Mouse (Mus musculus): ENCODE results near the gene Plcb2. TPM values are rescaled to one million over a fixed set of nuclear protein-coding genes. Genes with fewer than 3 reads are reported as not detected.
A peak's percentile ranks its signal among the peaks of the same experiment; 100 is the strongest.

Gene Plcb2
- 0.49 TPM in 1 of 2 replicates, not detected in the other for polyA plus RNA-seq (2011; ENCODE audit: insufficient read length, low read depth, missing spikeins)

DNA sequence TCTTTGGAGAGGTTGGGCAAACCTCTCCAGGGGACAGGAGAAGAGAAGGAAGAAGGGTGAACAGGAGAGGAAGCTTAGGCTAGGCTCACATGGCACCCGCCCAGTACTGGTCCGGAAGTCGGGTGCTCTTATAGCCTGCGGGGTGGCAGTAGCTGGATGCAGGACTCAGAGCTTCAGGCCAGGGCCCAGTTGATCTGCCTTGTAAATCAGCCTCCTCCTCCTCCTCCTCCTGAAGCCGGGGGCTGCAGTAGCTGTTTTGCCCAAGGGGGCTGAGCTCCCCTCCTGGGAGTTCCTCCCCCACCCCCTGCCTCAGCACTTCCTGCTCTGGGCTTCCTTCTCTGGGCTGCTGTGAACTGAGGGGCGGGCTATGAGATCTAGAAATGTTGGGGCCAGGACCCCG is at the start of gene Plcb2:
TSS of gene Plcb2 (minus strand) at position 102 of the 400 bp plus-strand sequence.
- Histone ChIP-seq H3K27ac (ENCODE audit: insufficient read depth, low read length) (no peak within 1 kb of the TSS), H3K4me1 (ENCODE audit: control insufficient read depth, insufficient read depth, low read length) (no peaks in the 10 kb centered on the region), H3K4me3 (ENCODE audit: insufficient read depth, low read length) (no peak within 1 kb of the TSS)
- TF ChIP-seq CTCF (IDR thresholded peaks at IDR 0.05; ENCODE audit: borderline replicate concordance, insufficient read depth, low read length) (no peak), POLR2A (IDR thresholded peaks at IDR 0.05; ENCODE audit: low read depth, low read length) (no peak)

DNA sequence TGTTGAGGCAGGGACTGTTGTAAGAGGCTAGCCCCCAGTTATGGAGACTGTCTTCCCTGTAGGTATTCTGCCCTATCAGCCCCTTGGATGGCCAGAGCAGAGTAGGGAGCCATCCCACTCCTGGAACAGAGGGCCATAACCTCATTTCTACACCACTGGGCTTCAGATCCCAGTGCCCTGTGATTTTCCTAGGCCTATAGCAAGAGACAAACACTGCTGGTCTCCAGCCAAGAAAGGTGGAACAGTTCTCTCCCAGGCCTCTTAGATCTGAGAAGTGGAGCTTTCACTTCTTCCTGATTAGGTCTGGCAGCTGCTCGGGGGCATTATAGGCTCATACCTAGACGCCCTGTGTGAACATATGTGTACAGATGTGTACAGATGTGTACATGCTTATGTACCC is 48.1 kb upstream of the Plcb2 start:
- no peak for TF ChIP-seq POLR2A (IDR thresholded peaks at IDR 0.05; ENCODE audit: low read depth, low read length)
- Histone ChIP-seq H3K27ac (ENCODE audit: insufficient read depth, low read length) (no peak overlapping the region), H3K4me1 (ENCODE audit: control insufficient read depth, insufficient read depth, low read length) (no peaks in the 10 kb centered on the region), H3K4me3 (ENCODE audit: insufficient read depth, low read length) (no peak overlapping the region)

DNA sequence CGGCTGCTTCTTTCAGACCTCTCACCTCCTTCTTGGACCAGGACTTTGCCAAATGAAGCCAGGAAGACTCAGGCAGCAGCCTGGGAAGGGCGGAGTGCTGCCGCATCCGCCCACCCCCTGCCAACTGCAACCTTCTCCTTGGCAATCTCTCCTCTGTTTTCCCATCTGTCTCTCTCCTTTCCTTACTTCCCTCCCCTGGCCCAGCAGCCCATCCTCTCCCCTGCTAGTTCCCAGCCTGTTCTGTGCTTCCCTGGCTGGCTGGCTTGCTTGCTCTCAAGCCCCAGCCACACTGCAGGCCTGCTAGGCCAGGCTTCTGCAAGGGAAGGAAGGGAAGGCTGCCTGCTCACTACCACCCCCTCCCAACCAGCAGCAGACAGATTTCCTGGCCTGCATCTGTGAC is 47.6 kb upstream of the Plcb2 start:
- TF ChIP-seq POLR2A (IDR thresholded peaks at IDR 0.05; ENCODE audit: low read depth, low read length) (no peak), CTCF (IDR thresholded peaks at IDR 0.05; ENCODE audit: borderline replicate concordance, insufficient read depth, low read length) (no peak)
- Histone ChIP-seq H3K27ac (ENCODE audit: insufficient read depth, low read length) (no peak overlapping the region), H3K4me1 (ENCODE audit: control insufficient read depth, insufficient read depth, low read length) (no peaks in the 10 kb centered on the region)

DNA sequence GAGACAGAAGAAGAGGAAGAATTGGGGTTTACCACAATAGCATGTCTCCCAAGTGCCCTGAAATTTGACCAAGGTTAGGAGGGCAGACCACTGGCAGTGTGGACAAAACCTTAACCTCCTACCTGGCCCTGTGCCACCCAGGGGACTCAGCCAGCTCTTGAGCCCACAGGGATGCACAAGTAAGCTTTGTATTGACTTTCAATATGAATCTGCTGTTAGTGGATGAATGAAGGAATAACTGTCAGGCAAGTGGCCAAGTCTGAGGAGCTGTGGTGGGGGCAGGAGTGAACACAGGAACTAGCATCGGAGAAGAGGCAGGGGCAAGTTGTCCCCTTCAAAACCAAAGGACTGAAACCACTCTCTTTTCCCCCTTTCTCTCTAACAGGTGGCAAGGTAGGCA is 47.2 kb upstream of the Plcb2 start:
- TF ChIP-seq POLR2A (IDR thresholded peaks at IDR 0.05; ENCODE audit: low read depth, low read length) (no peak), CTCF (IDR thresholded peaks at IDR 0.05; ENCODE audit: borderline replicate concordance, insufficient read depth, low read length) (no peak)
- H3K27ac ChIP-seq (ENCODE audit: insufficient read depth, low read length), result no peak overlapping the region
- no peaks in the 10 kb centered on the region for H3K4me1 ChIP-seq (ENCODE audit: control insufficient read depth, insufficient read depth, low read length)
- H3K4me3 ChIP-seq (ENCODE audit: insufficient read depth, low read length), result no peak overlapping the region

More for the DNA sequence above, 47.6 kb upstream of the Plcb2 start:
- no peak overlapping the region for H3K4me3 ChIP-seq (ENCODE audit: insufficient read depth, low read length)

DNA sequence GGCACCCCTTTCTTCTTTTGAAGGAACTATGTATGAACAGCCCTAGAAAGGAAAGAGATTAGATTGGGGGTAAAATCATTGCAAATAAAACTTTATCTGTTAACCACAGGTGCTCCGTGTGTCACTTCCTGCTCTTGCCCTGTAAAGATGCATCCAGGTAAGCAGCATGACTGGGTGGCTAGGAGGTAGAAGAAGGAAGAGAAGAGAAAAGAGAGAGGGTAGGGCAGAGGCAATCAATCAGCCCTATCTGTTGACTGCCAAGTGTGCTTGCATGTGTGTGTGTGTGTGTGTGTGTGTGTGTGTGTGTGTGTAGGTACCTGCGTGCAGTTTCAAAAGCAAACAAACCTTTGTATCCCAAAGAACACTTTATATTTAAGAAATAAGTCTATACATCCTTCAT is 46.3 kb upstream of the Plcb2 start:
- H3K4me3 ChIP-seq (ENCODE audit: insufficient read depth, low read length), result no peak overlapping the region
- TF ChIP-seq CTCF (IDR thresholded peaks at IDR 0.05; ENCODE audit: borderline replicate concordance, insufficient read depth, low read length), result no peak
- TF ChIP-seq POLR2A (IDR thresholded peaks at IDR 0.05; ENCODE audit: low read depth, low read length), result no peak
- H3K4me1 ChIP-seq (ENCODE audit: control insufficient read depth, insufficient read depth, low read length), result no peaks in the 10 kb centered on the region
- H3K27ac ChIP-seq (ENCODE audit: insufficient read depth, low read length), result no peak overlapping the region

DNA sequence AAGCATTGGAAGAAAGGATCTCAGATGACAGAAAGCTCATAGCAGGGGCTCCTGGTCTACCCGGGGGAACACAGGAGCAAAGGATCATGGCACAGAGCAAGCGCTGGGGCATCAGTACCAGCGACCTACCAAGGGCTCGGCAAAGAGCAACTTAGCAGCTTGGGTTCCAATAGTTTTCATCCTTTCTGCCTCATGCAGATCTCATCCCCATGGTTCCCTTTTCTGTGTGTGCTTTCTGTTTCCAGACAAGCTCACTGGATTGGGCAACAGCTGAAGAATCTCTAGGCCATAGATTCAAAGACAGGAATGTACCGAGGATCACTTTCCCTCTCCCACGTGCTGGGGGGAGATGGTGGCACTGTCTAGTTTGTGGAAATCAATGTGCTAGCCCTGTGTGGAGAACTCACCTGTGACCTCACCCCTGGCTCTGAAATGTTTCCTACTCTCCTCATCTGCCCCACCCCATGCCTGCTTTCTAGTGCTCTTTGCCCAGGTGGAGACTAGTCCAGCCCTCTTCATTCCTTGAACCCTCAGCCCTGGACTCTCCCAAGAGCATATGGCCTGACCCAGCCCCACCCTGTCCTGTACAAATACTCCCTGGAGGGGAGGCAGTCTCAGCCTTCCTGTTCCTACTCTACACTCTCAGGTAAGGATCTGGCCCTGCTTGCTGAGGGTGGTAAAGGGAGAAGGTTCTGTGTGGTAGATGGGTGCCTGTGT is 44.1 kb upstream of the Plcb2 start, which contains the start of gene Phgr1:
TSS of gene Phgr1 (plus strand) at position 612 of the 717 bp plus-strand sequence.
- TF ChIP-seq POLR2A (IDR thresholded peaks at IDR 0.05; ENCODE audit: low read depth, low read length), result no peak
- no peak for TF ChIP-seq CTCF (IDR thresholded peaks at IDR 0.05; ENCODE audit: borderline replicate concordance, insufficient read depth, low read length)
- no peak within 1 kb of the TSS for H3K4me3 ChIP-seq (ENCODE audit: insufficient read depth, low read length)

DNA sequence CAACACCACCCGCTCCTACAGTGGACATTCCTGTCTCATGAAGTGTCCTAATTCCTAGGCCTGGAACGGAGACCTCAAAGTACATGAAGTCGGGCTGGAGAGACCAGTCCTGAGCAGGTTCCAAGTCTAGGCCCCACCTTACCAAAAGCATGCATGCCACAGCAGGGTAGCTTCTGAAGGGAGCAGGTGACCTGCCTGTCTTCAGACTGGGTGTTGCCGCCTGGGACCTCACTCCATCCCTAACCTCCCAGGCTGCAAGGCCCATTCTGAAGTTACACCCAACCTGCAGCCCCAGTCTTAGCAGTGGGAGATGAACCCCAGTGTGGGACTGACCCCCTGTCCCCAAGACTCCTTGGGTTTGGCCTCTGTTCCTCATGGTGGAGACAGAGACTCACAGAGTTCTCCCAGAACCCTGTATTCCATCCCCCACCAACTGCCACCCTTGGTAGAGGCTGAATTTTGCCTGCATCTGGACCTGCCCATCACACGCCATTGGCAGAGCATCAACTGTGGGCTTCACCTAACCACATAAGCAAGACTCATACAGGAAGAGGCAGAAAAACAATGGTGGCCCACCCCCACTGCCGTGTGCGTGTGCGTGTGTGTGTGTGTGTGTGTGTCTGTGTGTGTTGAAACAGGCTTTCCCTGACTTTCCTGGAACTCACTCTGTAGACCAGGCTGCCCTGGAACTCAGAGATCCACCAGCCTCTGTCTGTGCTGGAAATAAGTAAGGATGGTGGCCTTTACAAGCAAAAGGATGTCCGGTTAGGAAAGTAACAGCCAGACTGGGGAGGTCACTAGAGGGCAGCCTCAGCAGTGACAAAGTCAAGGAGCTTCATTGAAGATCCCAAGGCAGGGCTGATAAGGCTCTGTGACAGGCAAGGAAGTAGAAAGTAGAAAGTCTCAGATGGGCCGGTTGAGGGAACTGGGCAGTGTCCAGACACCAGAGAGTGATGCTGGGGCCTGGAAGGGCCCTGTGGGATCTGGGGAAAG is 38.1 kb upstream of the Plcb2 start:
- no peak for TF ChIP-seq CTCF (IDR thresholded peaks at IDR 0.05; ENCODE audit: borderline replicate concordance, insufficient read depth, low read length)
- TF ChIP-seq POLR2A (IDR thresholded peaks at IDR 0.05; ENCODE audit: low read depth, low read length), result no peak
- H3K27ac ChIP-seq (ENCODE audit: insufficient read depth, low read length), result peak overlapping the region; percentile 49; the same call in 1 of the 2 replicates
- peaks cover 17% of the 10 kb centered on the region for H3K4me1 ChIP-seq (ENCODE audit: control insufficient read depth, insufficient read depth, low read length)
- no peak overlapping the region for H3K4me3 ChIP-seq (ENCODE audit: insufficient read depth, low read length)

More for the DNA sequence above, 44.1 kb upstream of the Plcb2 start, which contains the start of gene Phgr1:
- no peaks in the 10 kb centered on the region for H3K4me1 ChIP-seq (ENCODE audit: control insufficient read depth, insufficient read depth, low read length)
- no peak within 1 kb of the TSS for H3K27ac ChIP-seq (ENCODE audit: insufficient read depth, low read length)

DNA sequence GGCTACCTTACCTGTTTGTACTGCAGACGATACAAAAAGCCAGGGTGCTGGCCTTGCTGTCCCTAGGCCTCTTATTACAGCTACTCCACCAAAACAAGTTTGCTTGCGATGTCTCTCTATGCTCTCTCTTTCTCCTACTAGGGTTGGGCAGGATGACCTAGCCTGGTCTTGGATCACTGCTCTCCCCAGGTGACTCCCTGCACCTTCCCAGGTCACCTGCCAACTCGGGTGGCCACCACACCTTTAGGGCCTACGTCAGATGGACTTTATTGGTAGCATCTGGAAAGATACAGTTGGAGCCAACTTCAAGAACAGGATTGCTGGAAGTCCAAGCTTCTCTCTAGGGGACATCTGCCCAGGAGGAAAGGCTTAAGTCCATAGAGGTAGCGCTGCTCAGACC is 36.6 kb upstream of the Plcb2 start:
- Histone ChIP-seq H3K27ac (ENCODE audit: insufficient read depth, low read length) (no peak overlapping the region), H3K4me1 (ENCODE audit: control insufficient read depth, insufficient read depth, low read length) (peaks cover 20% of the 10 kb centered on the region), H3K4me3 (ENCODE audit: insufficient read depth, low read length) (no peak overlapping the region)
- no peak for TF ChIP-seq POLR2A (IDR thresholded peaks at IDR 0.05; ENCODE audit: low read depth, low read length)
- TF ChIP-seq CTCF (IDR thresholded peaks at IDR 0.05; ENCODE audit: borderline replicate concordance, insufficient read depth, low read length), result no peak

DNA sequence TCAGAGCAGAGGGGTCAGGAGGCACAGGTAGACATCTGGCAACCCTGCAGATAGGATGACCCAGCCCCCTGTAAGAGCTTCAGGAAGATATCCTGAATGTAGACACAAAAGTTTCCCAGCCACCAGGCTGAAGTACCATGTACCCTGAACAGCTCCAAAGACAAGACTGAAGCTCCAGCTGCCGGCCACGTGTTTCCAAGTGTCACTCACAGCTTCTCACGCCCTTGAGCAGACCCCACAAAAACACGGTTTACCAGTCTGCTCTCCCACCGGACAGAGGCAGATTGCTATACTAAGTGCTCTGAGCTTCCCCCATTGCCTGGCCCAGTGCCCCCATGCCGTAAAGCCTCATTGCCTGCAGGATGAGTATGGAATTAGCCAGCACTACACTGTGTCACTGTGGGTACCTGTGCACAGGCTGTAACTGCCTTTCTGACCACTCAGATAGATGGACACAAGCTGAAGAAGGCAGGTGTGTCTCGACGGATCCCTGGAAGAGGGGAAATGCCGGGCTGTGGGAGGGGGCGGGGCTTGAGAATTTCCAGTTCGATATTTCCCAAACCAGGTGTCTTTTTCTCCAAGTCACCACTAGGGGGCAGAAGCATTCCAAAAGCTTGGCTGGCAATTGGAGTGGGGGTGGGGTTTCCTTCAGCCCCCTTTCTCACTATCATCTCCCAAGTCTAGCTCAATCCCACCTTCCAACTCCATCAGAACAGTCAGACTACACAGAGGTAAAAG is 36.0 kb upstream of the Plcb2 start:
- TF ChIP-seq POLR2A (IDR thresholded peaks at IDR 0.05; ENCODE audit: low read depth, low read length), result no peak
- TF ChIP-seq CTCF (IDR thresholded peaks at IDR 0.05; ENCODE audit: borderline replicate concordance, insufficient read depth, low read length), result no peak
- H3K4me3 ChIP-seq (ENCODE audit: insufficient read depth, low read length), result no peak overlapping the region
- H3K27ac ChIP-seq (ENCODE audit: insufficient read depth, low read length), result peak overlapping the region; percentile 99
- peaks cover 20% of the 10 kb centered on the region for H3K4me1 ChIP-seq (ENCODE audit: control insufficient read depth, insufficient read depth, low read length)

All from embryonic fibroblast, embryonic 13.5 days (primary cell).